Mouse (Mus musculus): ENCODE measurements around the gene Tbl3. TPM values are rescaled to one million over a fixed set of nuclear protein-coding genes. Genes with fewer than 3 reads are reported as not detected.

The Tbl3 gene
- polyA plus RNA-seq, 1 experiment from 2014 or later, result 53.2 TPM

DNA sequence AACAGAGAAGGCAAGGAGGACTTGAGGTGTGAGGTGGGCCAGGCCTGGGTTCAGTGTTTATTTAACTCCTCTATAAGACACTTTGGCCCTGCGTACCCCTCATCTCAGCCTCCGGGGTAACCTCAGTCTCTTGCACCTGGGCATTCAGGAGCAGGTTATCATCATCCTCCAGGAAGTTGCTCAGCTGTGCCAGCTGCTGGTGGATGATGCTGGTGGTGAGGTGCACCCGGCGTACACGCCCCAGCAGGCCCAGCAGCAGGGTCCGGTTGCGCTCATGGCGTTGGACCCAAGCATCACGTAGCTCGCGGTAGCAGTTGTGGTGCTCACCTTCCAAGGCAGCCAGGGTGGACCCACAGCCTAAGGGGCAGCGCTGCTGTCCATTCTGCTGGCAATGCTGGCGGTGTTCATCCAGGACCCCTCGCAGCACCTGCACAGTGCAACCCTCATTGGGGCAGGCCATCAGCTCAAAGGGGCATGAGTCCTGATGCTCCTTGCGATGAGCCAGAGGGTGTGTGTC is 8.8 kb upstream of the Tbl3 start:
- Histone ChIP-seq H3K9me3 (replicated peaks) (no peaks in the 10 kb centered on the region), H3K9ac (no peak overlapping the region), H3K4me2 (no peak overlapping the region), H3K27me3 (no peaks in the 10 kb centered on the region), H3K27ac (no peak overlapping the region), H3K4me1 (replicated peaks) (peaks cover 24% of the 10 kb centered on the region), H3K36me3 (peaks cover 42% of the 10 kb centered on the region), H3K4me3 (replicated peaks) (no peak overlapping the region)
- 88% methylated on average over 15 of the region's 15 CpGs for WGBS (ENCODE audit: insufficient replicate concordance)
- ATAC-seq (ENCODE audit: low read depth) (no peak), DNase-seq (no peak)

DNA sequence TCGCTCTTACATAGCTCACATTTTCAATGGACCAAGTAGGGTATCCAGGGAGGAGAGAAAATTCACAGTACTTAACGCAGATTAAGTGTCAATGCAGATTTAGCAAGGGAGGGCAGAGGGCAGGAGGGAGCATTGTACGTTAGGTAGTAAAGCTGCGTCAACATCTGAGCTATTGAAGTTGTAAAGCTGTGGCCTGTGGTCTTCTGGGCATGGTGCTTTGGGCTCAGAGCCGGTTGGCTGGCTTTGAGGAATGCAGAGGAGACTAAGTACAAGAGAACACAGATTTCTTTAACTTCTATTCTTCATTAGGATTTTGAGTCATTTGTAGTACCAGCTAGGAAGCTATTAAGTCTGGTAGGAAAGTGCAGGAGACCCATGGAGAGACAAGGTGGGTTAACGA is 8.1 kb upstream of the Tbl3 start:
- ATAC-seq (ENCODE audit: low read depth) (no peak), DNase-seq (no peak)
- no peak overlapping the region for H3K27ac ChIP-seq
- H3K9ac ChIP-seq, result no peak overlapping the region
- no peak overlapping the region for H3K4me3 ChIP-seq (replicated peaks)
- 78% methylated on average over 6 of the region's 6 CpGs for WGBS (ENCODE audit: insufficient replicate concordance)
- H3K27me3 ChIP-seq, result no peaks in the 10 kb centered on the region
- peaks cover 19% of the 10 kb centered on the region for H3K4me1 ChIP-seq (replicated peaks)
- H3K36me3 ChIP-seq, result peaks cover 37% of the 10 kb centered on the region
- H3K4me2 ChIP-seq, result no peak overlapping the region
- no peaks in the 10 kb centered on the region for H3K9me3 ChIP-seq (replicated peaks)

DNA sequence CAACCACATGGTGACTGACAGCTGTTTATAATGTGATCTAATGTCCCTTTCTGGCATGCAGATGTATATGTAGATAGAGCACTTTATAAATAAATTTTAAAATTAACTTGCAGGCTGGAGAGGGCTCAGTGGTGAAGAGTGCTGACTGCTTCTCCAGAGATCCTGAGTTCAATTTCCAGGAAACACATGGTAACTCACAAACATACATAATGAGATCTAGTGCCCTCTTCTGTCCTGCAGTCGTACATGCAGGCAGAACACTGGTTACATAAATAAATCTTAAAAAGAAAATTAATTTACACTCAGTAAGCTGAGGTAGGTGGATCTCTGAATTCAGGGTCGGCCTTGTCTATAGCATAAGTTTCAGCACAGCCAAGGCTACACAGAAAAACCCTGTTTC is 1.2 kb upstream of the Tbl3 start:
- peak overlapping the region; percentile 79 for H3K4me3 ChIP-seq (replicated peaks)
- DNase-seq (no peak), ATAC-seq (ENCODE audit: low read depth) (no peak)
- no peaks in the 10 kb centered on the region for H3K27me3 ChIP-seq
- 15% methylated on average over 2 of the region's 2 CpGs for WGBS (ENCODE audit: insufficient replicate concordance)
- H3K4me2 ChIP-seq, result peak overlapping the region; percentile 88
- H3K9ac ChIP-seq, result peak overlapping the region; percentile 81; the same call in 1 of the 2 replicates
- H3K27ac ChIP-seq, result peak overlapping the region; percentile 89; the same call in 1 of the 2 replicates
- H3K36me3 ChIP-seq, result peaks cover 18% of the 10 kb centered on the region
- H3K9me3 ChIP-seq (replicated peaks), result no peaks in the 10 kb centered on the region
- peaks cover 32% of the 10 kb centered on the region for H3K4me1 ChIP-seq (replicated peaks)

GRCm38 (mm10) chr17:24707801-24708425 is 453 bp upstream of the Tbl3 start:
- 2% methylated on average over 24 of the region's 24 CpGs for WGBS (ENCODE audit: insufficient replicate concordance)
- peaks cover 32% of the 10 kb centered on the region for H3K4me1 ChIP-seq (replicated peaks)
- peak overlapping the region; percentile 89 for H3K27ac ChIP-seq
- no peaks in the 10 kb centered on the region for H3K27me3 ChIP-seq
- DNase-seq (no peak), ATAC-seq (ENCODE audit: low read depth) (peak; percentile 52)
- H3K9ac ChIP-seq, result peak overlapping the region; percentile 81
- peak overlapping the region; percentile 79 for H3K4me3 ChIP-seq (replicated peaks)
- peak overlapping the region; percentile 88 for H3K4me2 ChIP-seq
- peaks cover 21% of the 10 kb centered on the region for H3K36me3 ChIP-seq
- no peaks in the 10 kb centered on the region for H3K9me3 ChIP-seq (replicated peaks)

DNA sequence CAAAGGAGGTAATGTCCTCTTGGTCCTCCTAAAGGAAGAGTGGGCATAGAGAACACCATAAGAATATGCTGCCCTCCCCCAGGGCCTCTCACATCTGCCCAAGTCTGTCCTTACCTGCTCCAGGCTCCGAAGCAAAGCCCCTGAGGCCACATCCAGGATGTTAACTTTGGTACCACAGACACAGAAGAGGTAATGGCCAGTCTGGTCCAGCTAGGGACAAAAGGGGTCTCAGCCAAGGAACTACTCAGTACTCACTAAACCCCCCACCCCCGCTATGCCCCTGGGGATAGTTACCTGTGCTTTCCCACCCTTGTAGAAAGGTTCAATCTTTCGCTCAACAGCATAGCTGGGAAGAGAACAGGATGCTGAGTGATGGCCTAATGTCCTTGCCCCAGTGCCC is 1.6 kb downstream of the Tbl3 start:
- Histone ChIP-seq H3K4me3 (replicated peaks) (peak overlapping the region; percentile 79), H3K9ac (0 out of 2 replicates have a peak overlapping the region, but pooled peaks have one; percentile 81)

DNA sequence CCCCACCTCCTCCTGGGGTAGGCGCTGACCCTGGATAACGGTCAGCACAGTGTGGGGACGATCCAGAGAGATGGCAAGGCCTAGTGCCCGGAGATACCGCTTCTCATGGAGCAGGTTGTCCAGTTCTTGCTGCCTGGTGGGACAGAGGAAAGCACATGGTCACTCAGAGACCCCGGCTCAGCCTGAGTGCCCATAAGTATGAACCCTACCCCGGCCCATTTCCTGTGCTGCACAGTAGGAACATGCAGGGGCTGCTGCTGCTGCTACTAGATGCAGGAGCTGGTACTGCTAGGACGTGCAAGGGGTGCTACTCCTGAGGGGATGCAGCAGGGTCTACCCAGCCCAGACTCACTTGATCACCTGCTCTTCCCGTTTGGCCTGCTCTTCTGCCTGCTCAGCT is 6.2 kb downstream of the Tbl3 start:
- Histone ChIP-seq H3K9ac (no peak overlapping the region), H3K27ac (no peak overlapping the region), H3K27me3 (no peaks in the 10 kb centered on the region), H3K9me3 (replicated peaks) (no peaks in the 10 kb centered on the region), H3K36me3 (peaks cover 57% of the 10 kb centered on the region), H3K4me3 (replicated peaks) (no peak overlapping the region), H3K4me2 (no peak overlapping the region), H3K4me1 (replicated peaks) (peaks cover 32% of the 10 kb centered on the region)
- no peak for ATAC-seq (ENCODE audit: low read depth)
- 88% methylated on average over 9 of the region's 9 CpGs for WGBS (ENCODE audit: insufficient replicate concordance)
- no peak for DNase-seq

More for the DNA sequence above, 1.6 kb downstream of the Tbl3 start:
- H3K4me2 ChIP-seq, result peak overlapping the region; percentile 88
- H3K27me3 ChIP-seq, result no peaks in the 10 kb centered on the region
- DNase-seq (no peak), ATAC-seq (ENCODE audit: low read depth) (no peak)
- H3K4me1 ChIP-seq (replicated peaks), result peaks cover 32% of the 10 kb centered on the region
- no peak overlapping the region for H3K27ac ChIP-seq
- 82% methylated on average over 3 of the region's 3 CpGs for WGBS (ENCODE audit: insufficient replicate concordance)
- H3K9me3 ChIP-seq (replicated peaks), result no peaks in the 10 kb centered on the region
- peaks cover 42% of the 10 kb centered on the region for H3K36me3 ChIP-seq

DNA sequence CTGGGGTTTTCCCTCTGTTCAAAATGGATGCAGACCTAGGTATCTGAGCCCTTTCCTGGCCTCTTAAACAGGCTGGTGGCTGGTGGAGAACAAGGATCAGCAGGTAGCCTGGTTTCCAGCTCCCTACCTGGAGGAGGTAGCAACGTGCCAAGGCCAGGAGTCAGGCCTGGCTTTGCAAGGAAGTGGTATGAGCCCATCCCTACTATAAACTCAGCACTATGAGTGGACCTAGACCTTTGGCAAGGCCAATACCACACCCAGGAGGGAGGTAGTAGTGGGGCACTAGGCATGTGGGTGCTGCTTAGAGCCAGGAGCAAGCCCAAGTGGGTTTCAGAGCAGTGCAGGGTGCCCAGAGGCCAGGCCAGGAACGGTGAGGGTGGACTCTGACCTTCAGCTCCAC is 8.0 kb downstream of the Tbl3 start:
- Histone ChIP-seq H3K27ac (no peak overlapping the region; the same call in 1 of the 2 replicates), H3K9ac (no peak overlapping the region), H3K9me3 (replicated peaks) (no peaks in the 10 kb centered on the region), H3K4me1 (replicated peaks) (peaks cover 36% of the 10 kb centered on the region), H3K27me3 (no peaks in the 10 kb centered on the region), H3K4me3 (replicated peaks) (no peak overlapping the region), H3K4me2 (no peak overlapping the region), H3K36me3 (peaks cover 47% of the 10 kb centered on the region)
- no peak for ATAC-seq (ENCODE audit: low read depth)
- WGBS (ENCODE audit: insufficient replicate concordance), result 77% methylated on average over 2 of the region's 2 CpGs
- no peak for DNase-seq

DNA sequence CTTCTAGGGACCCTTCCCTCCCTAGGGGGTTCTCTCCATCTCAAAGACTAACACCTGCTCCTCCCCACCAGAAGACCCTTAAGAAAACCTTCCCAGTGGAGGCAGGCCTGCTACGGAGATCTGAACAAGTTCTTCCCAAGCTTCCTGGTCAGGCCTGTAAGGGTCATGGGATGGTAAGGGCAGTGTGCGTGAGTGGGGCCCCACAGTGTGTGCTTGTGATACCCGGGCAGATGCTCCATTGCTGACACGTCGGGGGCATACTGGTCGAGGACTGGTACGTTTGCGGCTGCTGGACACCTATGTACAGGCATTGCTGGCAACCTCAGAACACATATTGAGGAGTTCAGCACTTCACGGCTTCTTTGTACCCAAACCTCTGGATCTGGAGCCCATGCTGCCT is 8.7 kb downstream of the Tbl3 start:
- Histone ChIP-seq H3K9me3 (replicated peaks) (no peaks in the 10 kb centered on the region), H3K27me3 (no peaks in the 10 kb centered on the region), H3K27ac (no peak overlapping the region), H3K4me2 (no peak overlapping the region), H3K36me3 (peaks cover 44% of the 10 kb centered on the region), H3K9ac (peak overlapping the region; percentile 9; the same call in 1 of the 2 replicates), H3K4me3 (replicated peaks) (no peak overlapping the region), H3K4me1 (replicated peaks) (peaks cover 40% of the 10 kb centered on the region)
- DNase-seq, result no peak
- no peak for ATAC-seq (ENCODE audit: low read depth)
- 67% methylated on average over 9 of the region's 9 CpGs for WGBS (ENCODE audit: insufficient replicate concordance)

DNA sequence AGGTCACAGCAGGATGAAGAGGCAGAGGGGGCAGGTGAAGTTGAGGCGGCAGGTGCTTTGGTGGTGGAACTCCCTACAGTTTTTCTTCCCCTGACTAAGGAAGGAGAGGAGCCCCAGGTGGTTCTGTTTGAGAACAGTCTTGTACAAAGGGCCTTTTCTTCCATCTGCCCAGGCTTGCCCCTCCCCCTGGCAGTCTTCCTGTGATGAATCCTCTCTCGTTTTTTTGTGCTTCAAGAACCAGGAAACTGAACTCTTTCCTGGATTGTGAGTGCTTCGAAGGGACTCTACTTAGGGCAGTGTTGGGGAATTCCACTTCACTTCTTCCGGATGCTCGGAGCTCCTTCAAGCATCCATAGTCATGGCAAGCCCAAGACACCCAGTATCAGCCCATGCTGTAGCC is 9.5 kb downstream of the Tbl3 start:
- Histone ChIP-seq H3K4me3 (replicated peaks) (no peak overlapping the region), H3K4me1 (replicated peaks) (peaks cover 40% of the 10 kb centered on the region), H3K36me3 (peaks cover 46% of the 10 kb centered on the region), H3K9ac (no peak overlapping the region), H3K4me2 (no peak overlapping the region), H3K9me3 (replicated peaks) (no peaks in the 10 kb centered on the region), H3K27me3 (no peaks in the 10 kb centered on the region), H3K27ac (no peak overlapping the region)
- ATAC-seq (ENCODE audit: low read depth), result no peak
- WGBS (ENCODE audit: insufficient replicate concordance), result 19% methylated on average over 5 of the region's 5 CpGs
- DNase-seq, result no peak

- peak within 1 kb of the TSS; percentile 96 for H3K4me2 ChIP-seq
- WGBS (ENCODE audit: insufficient replicate concordance), result under 1% methylated on average over 72 of the region's 76 CpGs
- H3K27ac ChIP-seq, result peak within 1 kb of the TSS; percentile 88
- peak; percentile 86 for DNase-seq
- peaks cover 11% of the 10 kb centered on the region for H3K27me3 ChIP-seq
- H3K9me3 ChIP-seq (replicated peaks), result no peaks in the 10 kb centered on the region
- ATAC-seq (ENCODE audit: low read depth), result peak; percentile 94
- peaks cover 40% of the 10 kb centered on the region for H3K4me1 ChIP-seq (replicated peaks)
- H3K4me3 ChIP-seq (replicated peaks), result peak within 1 kb of the TSS; percentile 84
- peak within 1 kb of the TSS; percentile 90 for H3K9ac ChIP-seq
- H3K36me3 ChIP-seq, result peaks cover 37% of the 10 kb centered on the region
These were observed 11.3 kb downstream of the Tbl3 start, which contains the start of the genes Gfer and Noxo1 for GRCm38 (mm10) chr17:24696011-24696697. Gfer (minus strand) TSS chr17:24696156. Noxo1 (plus strand) TSS chr17:24696234.

- Histone ChIP-seq H3K4me2 (peak overlapping the region; percentile 96), H3K36me3 (peaks cover 30% of the 10 kb centered on the region), H3K4me3 (replicated peaks) (peak overlapping the region; percentile 84), H3K27me3 (peaks cover 18% of the 10 kb centered on the region), H3K4me1 (replicated peaks) (peaks cover 40% of the 10 kb centered on the region), H3K27ac (peak overlapping the region; percentile 88), H3K9ac (peak overlapping the region; percentile 90), H3K9me3 (replicated peaks) (no peaks in the 10 kb centered on the region)
- no peak for ATAC-seq (ENCODE audit: low read depth)
- no peak for DNase-seq
- 6% methylated on average over 49 of the region's 51 CpGs for WGBS (ENCODE audit: insufficient replicate concordance)
These were observed 12.0 kb downstream of the Tbl3 start for GRCm38 (mm10) chr17:24695326-24696010.
